Mouse (Mus musculus) CH12.LX (cell line): ENCODE measurements at regions not wholly inside any gene's neighbourhood (a gene's known extent, or its start where the extent isn't known, plus 50 kb on each side); places are given as distances from the start of the nearest gene placed in this dataset.

Source experiments
- CHD2 ChIP-seq: IDR thresholded peaks from 2 replicates; pipeline ENCODE4 v1.6.1; 2011; ENCODE audit warnings: low read length, improper control_type of control experiment
- JUND ChIP-seq: conservative IDR thresholded peaks from 2 replicates; pipeline ENCODE4 v1.6.1; 2011; ENCODE audit warnings: low read depth, low read length, improper control_type of control experiment
- MXI1 ChIP-seq: IDR thresholded peaks from 2 replicates; pipeline ENCODE4 v1.6.1; 2011; ENCODE audit warnings: mild to moderate bottlenecking, low read depth, low read length, improper control_type of control experiment

GRCm38 (mm10) chr11:12112646-12113353, 74.3 kb upstream of the Grb10 start:
- TF ChIP-seq CHD2 (no peak), MXI1 (no peak), JUND (no peak)
